Mouse (Mus musculus) gastrocnemius, postnatal 36 days (tissue): Measurements from ENCODE around the gene Arvcf. TPM values are rescaled to one million over a fixed set of nuclear protein-coding genes. Genes with fewer than 3 reads are reported as not detected.

ENCODE experiments used
- microRNA-seq, 2 experiments: library from miRNA; unstranded; fragments of <30 nt; microRNA quantifications; one replicate each; pipeline ENCODE4 v1.2.0; 2021
- total RNA-seq, 2 experiments: library from RNA; stranded (reverse); gene quantifications; 2 replicates each; pipeline ENCODE4 v1.2.3; 2021

Arvcf gene
- total RNA-seq, 2 experiments from 2014 or later, result 10.2 to 14.3 TPM

Small RNA genes lying within 50 kb of the gene (microRNA-seq; reads per million reads assigned to microRNA genes)
- gene Gm26219 (0 reads per million in 2 experiments), gene Mir185 (65.5 to 1,106 reads per million in 2 experiments)

Other genes with a start within 250 kb of the Arvcf start
- gene Rtn4r, start 220.5 kb upstream of the Arvcf start, total RNA-seq, result under 1 TPM in 1 of 2 experiments, not detected in 1; 0.17 TPM
- not detected for gene Ccdc188, start 130.3 kb upstream of the Arvcf start, total RNA-seq
- gene Zdhhc8, start 113.0 kb upstream of the Arvcf start, total RNA-seq, result 10 to 100 TPM; 23.1 to 23.4 TPM
- gene Trmt2a, start 99.5 kb upstream of the Arvcf start, total RNA-seq, result 10 to 100 TPM in 1 of 2 experiments, 1 to 10 TPM in 1; 8.8 to 10.4 TPM
- gene Ranbp1, start 99.5 kb upstream of the Arvcf start, total RNA-seq, result 10 to 100 TPM; 18.3 to 20.6 TPM
- not detected for gene Gm49776, start 89.9 kb upstream of the Arvcf start, total RNA-seq
- 10 to 100 TPM; 13.8 to 14.6 TPM for gene Dgcr8, start 58.9 kb upstream of the Arvcf start, total RNA-seq
- gene Tango2, start 79 bp upstream of the Arvcf start, total RNA-seq, result 10 to 100 TPM; 40.3 to 51.5 TPM
- 10 to 100 TPM; 16.4 to 17.6 TPM for gene Txnrd2, start 78.2 kb downstream of the Arvcf start, total RNA-seq
- gene Comt, start 78.7 kb downstream of the Arvcf start, total RNA-seq, result 10 to 100 TPM; 35.4 to 38.4 TPM
- 1 to 10 TPM; 3.6 to 3.8 TPM for gene Gnb1l, start 150.5 kb downstream of the Arvcf start, total RNA-seq
- 1 to 10 TPM; 1.9 to 3.1 TPM for gene Rtl10, start 150.7 kb downstream of the Arvcf start, total RNA-seq
- 10 to 100 TPM in 1 of 2 experiments, 1 to 10 TPM in 1; 8.7 to 11.1 TPM for gene Tbx1, start 242.5 kb downstream of the Arvcf start, total RNA-seq